ENCODE assay signal across 9 mouse cellular contexts in the genomic region with DNA sequence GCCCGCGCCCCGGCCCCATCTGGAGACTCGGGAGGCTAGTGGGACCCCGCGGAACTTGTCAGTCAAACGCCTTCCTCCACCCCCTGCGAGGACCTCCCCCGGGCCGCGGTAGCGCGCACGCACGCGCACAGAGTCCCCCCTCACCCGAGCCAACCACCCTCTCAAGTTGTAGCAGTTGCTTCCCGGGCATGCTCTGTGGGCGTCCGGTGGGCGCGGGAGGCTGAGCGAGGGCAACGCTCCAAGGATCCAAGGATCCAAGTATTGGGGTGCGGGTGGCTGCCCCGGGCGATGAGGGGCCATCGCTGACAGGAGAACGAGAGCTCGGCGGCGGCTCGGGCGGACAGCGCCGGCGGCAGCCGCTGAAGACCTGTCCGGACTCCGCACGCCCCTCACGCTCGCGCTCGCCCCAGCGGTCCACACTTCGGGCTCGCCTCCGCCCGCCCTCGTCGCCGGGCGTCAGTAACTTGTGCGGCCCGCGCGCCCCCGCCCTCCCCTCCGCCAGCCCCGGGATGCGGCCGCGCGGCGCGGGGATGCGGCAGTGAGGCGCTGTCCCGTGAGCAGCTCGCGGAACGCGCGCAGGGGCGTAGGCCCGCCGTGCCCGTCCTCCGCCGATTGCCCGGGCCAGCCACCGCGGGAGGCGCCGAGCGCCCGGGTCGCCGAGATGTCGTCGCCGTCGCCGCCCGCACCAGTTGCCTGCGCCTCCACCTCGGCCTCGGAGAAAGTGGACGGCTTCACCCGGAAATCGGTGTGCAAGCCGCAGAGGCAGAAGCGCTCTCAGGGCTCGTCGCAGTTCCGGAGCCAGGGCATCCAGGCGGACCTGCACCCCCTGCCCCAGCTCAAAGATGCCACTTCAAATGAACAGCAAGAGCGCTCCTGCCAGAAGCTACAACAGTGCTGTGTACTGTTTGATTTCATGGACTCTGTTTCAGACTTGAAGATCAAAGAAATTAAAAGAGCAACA. TPM values are rescaled to one million over a fixed set of nuclear protein-coding genes. Genes with fewer than 3 reads are reported as not detected.
DNase-seq lines count a peak whose midpoint lies in the region; ATAC-seq and TF ChIP-seq lines count a peak whose summit lies in the region.
"Not testable (repeated sequence)": the region's sequence is repeated elsewhere in the genome, so short reads cannot be mapped to it uniquely, and the experiment has no call there.
"Had no signal": no experiment of that assay in that cellular context is flagged by ENCODE, and none has a peak within 500 bp of the region (broad histone marks: within the 10 kb centered on the region; RNA-seq: fewer than 3 reads in every experiment).

No protein-coding gene starts in this region.

- not testable (repeated sequence) for H3K36me3 ChIP-seq in forebrain, embryonic 13.5 days (ENCODE audit: poor library complexity, severe bottlenecking); heart, embryonic 16.5 days (ENCODE audit: control insufficient read depth, insufficient read depth); kidney, embryonic 14.5 days (ENCODE audit: control insufficient read depth, insufficient read depth, low read length); limb, embryonic 13.5 days; megakaryocyte, embryonic 14.5 days (replicated peaks; ENCODE audit: low read length); neural tube, embryonic 15.5 days

- not testable (repeated sequence) for TF ChIP-seq CTCF in brain, embryonic 14.5 days (IDR thresholded peaks at IDR 0.05; ENCODE audit: borderline replicate concordance, extremely low read depth, insufficient read depth, insufficient read length)

- DNase-seq in brain, embryonic 14.5 days (ENCODE audit: low read depth) = peak; percentile 60
- peak; percentile 54 for DNase-seq in testis, postnatal 10 days (ENCODE audit: low spot score)

- not testable (repeated sequence) for H3K27me3 ChIP-seq in forebrain, embryonic 13.5 days; heart, embryonic 16.5 days (ENCODE audit: control insufficient read depth, insufficient read depth, low read length); kidney, embryonic 14.5 days (ENCODE audit: control insufficient read depth, insufficient read depth, low read length); limb, embryonic 13.5 days; megakaryocyte, embryonic 14.5 days (replicated peaks); neural tube, embryonic 15.5 days (replicated peaks)

- H3K4me3 ChIP-seq in forebrain, embryonic 13.5 days = peak overlapping the region; percentile 49
- H3K4me3 ChIP-seq in heart, embryonic 16.5 days (ENCODE audit: low read length) = peak overlapping the region; percentile 53
- H3K4me3 ChIP-seq in kidney, embryonic 14.5 days (ENCODE audit: low read length) = peak overlapping the region; percentile 42
- H3K4me3 ChIP-seq in limb, embryonic 13.5 days = peak overlapping the region; percentile 49
- H3K4me3 ChIP-seq in megakaryocyte, embryonic 14.5 days (replicated peaks) = peak overlapping the region; percentile 74
- H3K4me3 ChIP-seq in neural tube, embryonic 15.5 days (replicated peaks) = peak overlapping the region; percentile 53

- not testable (repeated sequence) for TF ChIP-seq POLR2A in brain, embryonic 14.5 days (IDR thresholded peaks at IDR 0.05; ENCODE audit: borderline replicate concordance, extremely low read depth, insufficient read depth, insufficient read length, poor library complexity, severe bottlenecking)

- ATAC-seq in forebrain, embryonic 13.5 days = peak; percentile 93
- not testable (repeated sequence) for ATAC-seq in heart, embryonic 16.5 days (replicated peaks; ENCODE audit: extremely low read depth, insufficient read depth, low FRiP score)
- peak; percentile 86 for ATAC-seq in kidney, embryonic 14.5 days (ENCODE audit: low FRiP score, low TSS enrichment)
- peak; percentile 78 for ATAC-seq in limb, embryonic 13.5 days (ENCODE audit: low FRiP score, low read depth)
- ATAC-seq in neural tube, embryonic 15.5 days (ENCODE audit: low FRiP score) = peak; percentile 95

- H3K27ac ChIP-seq in forebrain, embryonic 13.5 days; heart, embryonic 16.5 days (ENCODE audit: low read length); kidney, embryonic 14.5 days (ENCODE audit: low read depth, low read length); limb, embryonic 13.5 days; neural tube, embryonic 15.5 days (replicated peaks): not testable (repeated sequence)

- H3K9me3 ChIP-seq in forebrain, embryonic 13.5 days (replicated peaks); heart, embryonic 16.5 days (replicated peaks; ENCODE audit: control insufficient read depth, low read length); kidney, embryonic 14.5 days (ENCODE audit: control insufficient read depth, low read length); limb, embryonic 13.5 days; megakaryocyte, embryonic 14.5 days; neural tube, embryonic 15.5 days (replicated peaks): not testable (repeated sequence)

- peak overlapping the region; percentile 72 for H3K4me2 ChIP-seq in forebrain, embryonic 13.5 days
- H3K4me2 ChIP-seq in heart, embryonic 16.5 days (ENCODE audit: low read depth, low read length) = peak overlapping the region; percentile 77
- peak overlapping the region; percentile 65 for H3K4me2 ChIP-seq in kidney, embryonic 14.5 days (replicated peaks; ENCODE audit: low read depth, low read length)
- peak overlapping the region; percentile 74 for H3K4me2 ChIP-seq in limb, embryonic 13.5 days (replicated peaks)
- H3K4me2 ChIP-seq in neural tube, embryonic 15.5 days = peak overlapping the region; percentile 79

- H3K4me1 ChIP-seq in forebrain, embryonic 13.5 days; heart, embryonic 16.5 days (ENCODE audit: control insufficient read depth, insufficient read depth, low read length); kidney, embryonic 14.5 days (ENCODE audit: control insufficient read depth, insufficient read depth, low read length); limb, embryonic 13.5 days; megakaryocyte, embryonic 14.5 days; neural tube, embryonic 15.5 days: not testable (repeated sequence)

- WGBS in forebrain, embryonic 13.5 days = 1% methylated on average over 82 of the region's 109 CpGs
- 2% methylated on average over 96 of the region's 109 CpGs for WGBS in heart, embryonic 16.5 days
- 1% methylated on average over 80 of the region's 109 CpGs for WGBS in kidney, embryonic 14.5 days
- under 1% methylated on average over 80 of the region's 109 CpGs for WGBS in limb, embryonic 13.5 days
- WGBS in neural tube, embryonic 15.5 days = under 1% methylated on average over 85 of the region's 109 CpGs

- H3K9ac ChIP-seq in forebrain, embryonic 13.5 days = peak overlapping the region; percentile 56
- H3K9ac ChIP-seq in heart, embryonic 16.5 days (ENCODE audit: low read length) = not testable (repeated sequence)
- H3K9ac ChIP-seq in kidney, embryonic 14.5 days (ENCODE audit: low read depth, low read length) = peak overlapping the region; percentile 37; the same call in 1 of the 2 replicates
- H3K9ac ChIP-seq in limb, embryonic 13.5 days = peak overlapping the region; percentile 51; the same call in 1 of the 2 replicates
- peak overlapping the region; percentile 47 for H3K9ac ChIP-seq in neural tube, embryonic 15.5 days (replicated peaks)

RNA-seq across cellular contexts. Expression of a gene that starts 29.9 kb away (rescaled TPM):
- polyA plus RNA-seq in brain, embryonic 14.5 days (2012; rRNA removed) = 1.5 and 2.5 TPM in 2 replicates
- 3.8 and 4.3 TPM in 2 replicates for polyA plus RNA-seq in forebrain, embryonic 13.5 days (2015; fragmentation: Nextera tagmentation; extraction: Ambion mirVana)
- 4.3 and 5.3 TPM in 2 replicates for polyA plus RNA-seq in heart, embryonic 16.5 days (2015; fragmentation: Nextera tagmentation; extraction: Ambion mirVana)
- polyA plus RNA-seq in kidney, embryonic 14.5 days (2014; fragmentation: Nextera tagmentation; extraction: Ambion mirVana) = 11.5 and 13.3 TPM in 2 replicates
- polyA plus RNA-seq in limb, embryonic 13.5 days (2015; fragmentation: Nextera tagmentation; extraction: Ambion mirVana) = 7.8 and 8.4 TPM in 2 replicates
- polyA plus RNA-seq in megakaryocyte, embryonic 14.5 days (2012; ENCODE audit: insufficient read depth, low replicate concordance) = not detected in 2 replicates
- polyA plus RNA-seq in neural tube, embryonic 15.5 days (2015; fragmentation: Nextera tagmentation; extraction: Ambion mirVana) = 4.4 and 5.8 TPM in 2 replicates
- polyA plus RNA-seq: erythroblast, embryonic 14.5 days had no signal
